In the genomic region with DNA sequence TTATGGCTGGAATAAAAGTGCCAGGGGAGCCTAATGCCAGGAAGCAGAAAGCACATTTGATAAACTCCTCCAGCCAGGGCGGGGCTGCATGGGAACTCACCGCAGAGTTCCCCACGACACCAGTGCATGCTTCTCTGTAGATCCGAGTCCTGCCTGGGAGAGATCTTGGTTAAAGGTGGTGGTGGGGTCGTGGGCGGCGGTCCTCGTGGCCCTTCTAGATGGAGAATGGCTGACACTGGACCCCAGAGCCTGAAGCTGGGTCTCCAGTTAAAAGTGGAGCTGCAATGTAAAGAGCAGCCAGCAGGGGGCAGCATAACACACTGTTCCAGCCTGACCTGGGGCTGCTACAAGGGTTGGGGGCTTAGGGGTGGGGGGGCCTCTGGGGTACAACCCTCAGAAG, we compare ENCODE assay signal across 9 mouse cellular contexts. TPM values are rescaled to one million over a fixed set of nuclear protein-coding genes. Genes with fewer than 3 reads are reported as not detected.
DNase-seq lines count a peak whose midpoint lies in the region; ATAC-seq and TF ChIP-seq lines count a peak whose summit lies in the region.
"Had no signal": no experiment of that assay in that cellular context is flagged by ENCODE, and none has a peak within 500 bp of the region (broad histone marks: within the 10 kb centered on the region; RNA-seq: fewer than 3 reads in every experiment).

No protein-coding gene starts in this region.

- H3K9me3 ChIP-seq in G1E (replicated peaks), result no peaks in the 10 kb centered on the region
- H3K9me3 ChIP-seq in limb, embryonic 11.5 days (ENCODE audit: control insufficient read depth, low read length), result no peaks in the 10 kb centered on the region
- no peaks in the 10 kb centered on the region for H3K9me3 ChIP-seq in midbrain, postnatal 0 days (ENCODE audit: low read length)
- H3K9me3 ChIP-seq: embryonic facial prominence, embryonic 13.5 days had no signal

- no peak overlapping the region for H3K4me2 ChIP-seq in limb, embryonic 11.5 days (ENCODE audit: low read depth, severe bottlenecking)
- H3K4me2 ChIP-seq in midbrain, postnatal 0 days (ENCODE audit: low read depth, low read length, poor library complexity, severe bottlenecking), result no peak overlapping the region
- H3K4me2 ChIP-seq: embryonic facial prominence, embryonic 13.5 days had no signal

- H3K4me3 ChIP-seq in G1E (ENCODE audit: low read depth, low read length), result no peak overlapping the region
- H3K4me3 ChIP-seq in limb, embryonic 11.5 days (ENCODE audit: low read depth, low read length), result no peak overlapping the region
- H3K4me3 ChIP-seq in midbrain, postnatal 0 days (ENCODE audit: low read depth, low read length), result no peak overlapping the region
- H3K4me3 ChIP-seq: embryonic facial prominence, embryonic 13.5 days had no signal

- DNase-seq in frontal cortex, postnatal 25 days (ENCODE audit: low spot score in 2 of 2), result peak; percentile 44 to 56
- DNase-seq in G1E (ENCODE audit: low spot score), result peak; percentile 61
- DNase-seq in heart, postnatal 14 days, result peak; percentile 64 to 78
- DNase-seq in limb, embryonic 11.5 days (ENCODE audit: low spot score), result peak; percentile 88
- peak; percentile 33 for DNase-seq in midbrain, postnatal 0 days (ENCODE audit: low spot score)
- peak; percentile 83 for DNase-seq in testis, postnatal 10 days (ENCODE audit: low spot score)

- no peak overlapping the region for H3K9ac ChIP-seq in limb, embryonic 11.5 days (ENCODE audit: low read length)
- H3K9ac ChIP-seq in midbrain, postnatal 0 days (replicated peaks; ENCODE audit: low read length, poor library complexity, severe bottlenecking), result no peak overlapping the region
- H3K9ac ChIP-seq: embryonic facial prominence, embryonic 13.5 days had no signal

- H3K27me3 ChIP-seq in G1E (ENCODE audit: insufficient read depth, low read length), result peaks cover 36% of the 10 kb centered on the region
- H3K27me3 ChIP-seq in limb, embryonic 11.5 days (ENCODE audit: control insufficient read depth, insufficient read depth, low read length), result peaks cover under 1% of the 10 kb centered on the region; the same call in 1 of the 2 replicates
- 0 out of 2 replicates have a peak, but pooled peaks cover 4% of the 10 kb centered on the region for H3K27me3 ChIP-seq in midbrain, postnatal 0 days (ENCODE audit: insufficient read depth, low read length)

- no peak overlapping the region for H3K27ac ChIP-seq in limb, embryonic 11.5 days (replicated peaks; ENCODE audit: low read depth, low read length)
- H3K27ac ChIP-seq in midbrain, postnatal 0 days (ENCODE audit: low read depth, low read length), result no peak overlapping the region
- H3K27ac ChIP-seq: embryonic facial prominence, embryonic 13.5 days had no signal

- H3K4me1 ChIP-seq in G1E (ENCODE audit: insufficient read depth, low read depth, low read length), result peaks cover 29% of the 10 kb centered on the region
- peaks cover 17% of the 10 kb centered on the region for H3K4me1 ChIP-seq in limb, embryonic 11.5 days (ENCODE audit: control insufficient read depth, insufficient read depth, low read length)
- no peaks in the 10 kb centered on the region for H3K4me1 ChIP-seq in midbrain, postnatal 0 days (ENCODE audit: insufficient read depth, low read length)

- no peak for ATAC-seq in frontal cortex, adult (ENCODE audit: low TSS enrichment)
- no peak for ATAC-seq in G1E (ENCODE audit: extremely low read depth, insufficient number of reproducible peaks, low FRiP score, poor library complexity, severe bottlenecking)
- peak; percentile 48 for ATAC-seq in common myeloid progenitor, adult 5-6 weeks (replicated peaks; ENCODE audit: low read depth, poor library complexity, severe bottlenecking)
- ATAC-seq in limb, embryonic 11.5 days (ENCODE audit: insufficient number of reproducible peaks, low FRiP score, low TSS enrichment, low read depth), result no peak
- ATAC-seq in midbrain, postnatal 0 days (ENCODE audit: low FRiP score), result no peak

- H3K36me3 ChIP-seq in G1E (replicated peaks), result no peaks in the 10 kb centered on the region
- H3K36me3 ChIP-seq in limb, embryonic 11.5 days (ENCODE audit: control insufficient read depth, insufficient read depth, low read length), result no peaks in the 10 kb centered on the region
- H3K36me3 ChIP-seq in midbrain, postnatal 0 days (ENCODE audit: insufficient read depth, low read length), result no peaks in the 10 kb centered on the region
- H3K36me3 ChIP-seq: embryonic facial prominence, embryonic 13.5 days had no signal

- TF ChIP-seq CTCF in G1E (IDR thresholded peaks at IDR 0.05; ENCODE audit: low read depth, low read length), result peak; percentile 69
- TF ChIP-seq CTCF in midbrain, postnatal 0 days (IDR thresholded peaks at IDR 0.05), result peak; percentile 76

- 19% methylated on average over 8 of the region's 8 CpGs for WGBS in limb, embryonic 11.5 days
- WGBS in midbrain, postnatal 0 days, result 23% methylated on average over 8 of the region's 8 CpGs

- intact Hi-C loops in heart, postnatal 14 days (cut with DNase I), result loop anchor here (5.0 kb wide), 1 partner anchor 396 kb away; no protein-coding TSS in a partner anchor

RNA-seq across cellular contexts. Expression of gene Gm572, which starts 38.3 kb away (rescaled TPM):
- total RNA-seq in G1E (2014; fragmentation: Nextera tagmentation) (not detected in 2 replicates), G1E (2017) (not detected in 2 replicates)
- not detected in 2 replicates for polyA plus RNA-seq in G1E (2012)
- not detected in 2 replicates for total RNA-seq in common myeloid progenitor, adult 5-6 weeks (2017)
- total RNA-seq in heart, postnatal 14 days (2021), result 1 to 10 TPM; 3.1 to 4.0 TPM
- not detected in 2 replicates for polyA plus RNA-seq in limb, embryonic 11.5 days (2014; fragmentation: Nextera tagmentation; extraction: Ambion mirVana)
- total RNA-seq in midbrain, postnatal 0 days (2014; rRNA removed), result 0.44 TPM in 1 of 2 replicates, not detected in the other
- polyA plus RNA-seq in midbrain, postnatal 0 days (2015; fragmentation: Nextera tagmentation; extraction: Ambion mirVana), result not detected in 2 replicates
- polyA plus RNA-seq: embryonic facial prominence, embryonic 13.5 days had no signal

RNA-seq across cellular contexts. Expression of gene Tardbp, which starts 54.6 kb away (rescaled TPM):
- total RNA-seq in G1E (2014; fragmentation: Nextera tagmentation) (296 and 308 TPM in 2 replicates), G1E (2017) (465 and 649 TPM in 2 replicates)
- 26.7 and 59.3 TPM in 2 replicates for polyA plus RNA-seq in G1E (2012)
- total RNA-seq in common myeloid progenitor, adult 5-6 weeks (2017), result 567 and 596 TPM in 2 replicates
- 100 to 1,000 TPM; 136 to 161 TPM for total RNA-seq in heart, postnatal 14 days (2021)
- polyA plus RNA-seq in limb, embryonic 11.5 days (2014; fragmentation: Nextera tagmentation; extraction: Ambion mirVana), result 198 and 237 TPM in 2 replicates
- 94.0 and 98.7 TPM in 2 replicates for total RNA-seq in midbrain, postnatal 0 days (2014; rRNA removed)
- 80.7 and 94.6 TPM in 2 replicates for polyA plus RNA-seq in midbrain, postnatal 0 days (2015; fragmentation: Nextera tagmentation; extraction: Ambion mirVana)

Comparison
In these comparisons a context has a peak if more than half of its experiments do, and no peak if none do; other contexts are left out.
1. DNase-seq: peak in every context shown above with its lines; median percentile 88 in limb, embryonic 11.5 days; 83 in testis, postnatal 10 days; 71 in heart, postnatal 14 days; 61 in G1E; 50 in frontal cortex, postnatal 25 days; 33 in midbrain, postnatal 0 days.